Mouse (Mus musculus) A20 (cell line): Measurements from ENCODE around the gene Stat3.

Source experiments
- DNase-seq: peaks from one replicate; pipeline ENCODE4 v3.0.0-alpha.2; 2011; ENCODE audit warnings: low read depth, low spot score

The Stat3 gene

GRCm38 (mm10) chr11:100891256-100892123, 47.9 kb downstream of the Stat3 start:
- no peak for DNase-seq

GRCm38 (mm10) chr11:100890481-100890880, 48.9 kb downstream of the Stat3 start:
- DNase-seq, result no peak

GRCm38 (mm10) chr11:100888348-100888820, 51.0 kb downstream of the Stat3 start:
- DNase-seq, result peak; percentile 57

- no peak for DNase-seq
Measured at GRCm38 (mm10) chr11:100887764-100888163, 51.6 kb downstream of the Stat3 start.

- no peak for DNase-seq
Measured at GRCm38 (mm10) chr11:100887236-100887635, 52.1 kb downstream of the Stat3 start.

- DNase-seq, result no peak
Measured at GRCm38 (mm10) chr11:100886188-100886740, 53.1 kb downstream of the Stat3 start.

- DNase-seq, result no peak
Measured at GRCm38 (mm10) chr11:100885472-100885871, 53.9 kb downstream of the Stat3 start.

GRCm38 (mm10) chr11:100883640-100884039, 55.7 kb downstream of the Stat3 start:
- no peak for DNase-seq

- DNase-seq, result no peak
Measured at GRCm38 (mm10) chr11:100879321-100880078, 59.8 kb downstream of the Stat3 start.

GRCm38 (mm10) chr11:100875761-100876160, 63.6 kb downstream of the Stat3 start:
- no peak for DNase-seq

GRCm38 (mm10) chr11:100870968-100871350, 68.4 kb downstream of the Stat3 start:
- DNase-seq, result no peak

GRCm38 (mm10) chr11:100870256-100870967, 68.9 kb downstream of the Stat3 start:
- DNase-seq, result no peak

GRCm38 (mm10) chr11:100865618-100866017, 73.7 kb downstream of the Stat3 start:
- DNase-seq, result no peak

- no peak for DNase-seq
Measured at GRCm38 (mm10) chr11:100863141-100863540, 76.2 kb downstream of the Stat3 start.

- no peak for DNase-seq
Measured at GRCm38 (mm10) chr11:100861836-100862235, 77.5 kb downstream of the Stat3 start.

- DNase-seq, result no peak
Measured at GRCm38 (mm10) chr11:100861335-100861734, 78.0 kb downstream of the Stat3 start.

GRCm38 (mm10) chr11:100860198-100861048, 78.9 kb downstream of the Stat3 start:
- peak; percentile 91 for DNase-seq

- DNase-seq, result peak; percentile 43
Measured at GRCm38 (mm10) chr11:100859579-100860075, 79.7 kb downstream of the Stat3 start.

- DNase-seq, result no peak
Measured at GRCm38 (mm10) chr11:100858935-100859578, 80.3 kb downstream of the Stat3 start, which contains the start of gene Stat5a. Gene Stat5a (plus strand): TSS chr11:100859351.

- DNase-seq, result no peak
Measured at GRCm38 (mm10) chr11:100857960-100858359, 81.4 kb downstream of the Stat3 start.
